Mouse (Mus musculus): ENCODE measurements at regions not wholly inside any gene's neighbourhood (a gene's known extent, or its start where the extent isn't known, plus 50 kb on each side); places are given as distances from the start of the nearest gene placed in this dataset.
"Not testable (repeated sequence)": the region's sequence is repeated elsewhere in the genome, so short reads cannot be mapped to it uniquely, and the experiment has no call there.

- ATAC-seq (ENCODE audit: insufficient read depth) (no peak), DNase-seq (no peak)
- Histone ChIP-seq H3K9me3 (ENCODE audit: low read depth, low read length) (no peaks in the 10 kb centered on the region), H3K27ac (ENCODE audit: low read depth) (no peak overlapping the region), H3K4me3 (ENCODE audit: low read depth, low read length) (no peak overlapping the region), H3K27me3 (ENCODE audit: insufficient read depth, low read length) (no peaks in the 10 kb centered on the region), H3K4me2 (no peak overlapping the region), H3K9ac (no peak overlapping the region), H3K4me1 (ENCODE audit: insufficient read depth) (no peaks in the 10 kb centered on the region), H3K36me3 (ENCODE audit: insufficient read depth) (no peaks in the 10 kb centered on the region)
- WGBS: 85% methylated on average over 8 of the region's 8 CpGs
- no peak for TF ChIP-seq CTCF (IDR thresholded peaks at IDR 0.05; ENCODE audit: low read depth)
Measured at GRCm38 (mm10) chr9:83728428-83728827, 77.6 kb downstream of the Elovl4 start.

- Histone ChIP-seq H3K27me3 (ENCODE audit: insufficient read depth, low read length) (no peaks in the 10 kb centered on the region), H3K27ac (ENCODE audit: low read depth) (no peak overlapping the region), H3K4me2 (peak overlapping the region; percentile 69), H3K36me3 (ENCODE audit: insufficient read depth) (no peaks in the 10 kb centered on the region), H3K9me3 (ENCODE audit: low read depth, low read length) (no peaks in the 10 kb centered on the region), H3K9ac (peak overlapping the region; percentile 26; the same call in 1 of the 2 replicates), H3K4me3 (ENCODE audit: low read depth, low read length) (peak overlapping the region; percentile 32), H3K4me1 (ENCODE audit: insufficient read depth) (no peaks in the 10 kb centered on the region)
- DNase-seq (peak; percentile 91), ATAC-seq (ENCODE audit: insufficient read depth) (peak; percentile 87)
- 11% methylated on average over 14 of the region's 14 CpGs for WGBS
- peak; percentile 90 for TF ChIP-seq CTCF (IDR thresholded peaks at IDR 0.05; ENCODE audit: low read depth)
Measured at GRCm38 (mm10) chr9:83727462-83728189, 78.5 kb downstream of the Elovl4 start.

- H3K4me1 ChIP-seq (ENCODE audit: insufficient read depth): no peaks in the 10 kb centered on the region
- no peak for ATAC-seq (ENCODE audit: insufficient read depth)
- no peaks in the 10 kb centered on the region for H3K27me3 ChIP-seq (ENCODE audit: insufficient read depth, low read length)
- no peaks in the 10 kb centered on the region for H3K36me3 ChIP-seq (ENCODE audit: insufficient read depth)
- no peak overlapping the region for H3K27ac ChIP-seq (ENCODE audit: low read depth)
- H3K4me2 ChIP-seq: peak overlapping the region; percentile 69
- H3K9me3 ChIP-seq (ENCODE audit: low read depth, low read length): no peaks in the 10 kb centered on the region
- H3K9ac ChIP-seq: peak overlapping the region; percentile 26; the same call in 1 of the 2 replicates
- TF ChIP-seq CTCF (IDR thresholded peaks at IDR 0.05; ENCODE audit: low read depth): no peak
- WGBS: 42% methylated on average over 16 of the region's 16 CpGs
- H3K4me3 ChIP-seq (ENCODE audit: low read depth, low read length): peak overlapping the region; percentile 32
- DNase-seq: no peak
Measured at GRCm38 (mm10) chr9:83726979-83727378, 79.1 kb downstream of the Elovl4 start.

- Histone ChIP-seq H3K4me3 (ENCODE audit: low read depth, low read length) (no peak overlapping the region), H3K36me3 (ENCODE audit: insufficient read depth) (no peaks in the 10 kb centered on the region), H3K4me1 (ENCODE audit: insufficient read depth) (no peaks in the 10 kb centered on the region), H3K27me3 (ENCODE audit: insufficient read depth, low read length) (no peaks in the 10 kb centered on the region), H3K27ac (ENCODE audit: low read depth) (no peak overlapping the region), H3K9ac (no peak overlapping the region), H3K4me2 (no peak overlapping the region), H3K9me3 (ENCODE audit: low read depth, low read length) (no peaks in the 10 kb centered on the region)
- ATAC-seq (ENCODE audit: insufficient read depth) (no peak), DNase-seq (peak; percentile 82)
- peak; percentile 25; the same call in 1 of the 2 replicates for TF ChIP-seq CTCF (IDR thresholded peaks at IDR 0.05; ENCODE audit: low read depth)
- 46% methylated on average over 9 of the region's 9 CpGs for WGBS
Measured at GRCm38 (mm10) chr9:83726105-83726504, 80.0 kb downstream of the Elovl4 start.

- no peak overlapping the region for H3K4me3 ChIP-seq (ENCODE audit: low read depth, low read length)
- WGBS: 30% methylated on average over 8 of the region's 8 CpGs
- no peaks in the 10 kb centered on the region for H3K27me3 ChIP-seq (ENCODE audit: insufficient read depth, low read length)
- H3K9me3 ChIP-seq (ENCODE audit: low read depth, low read length): no peaks in the 10 kb centered on the region
- ATAC-seq (ENCODE audit: insufficient read depth) (peak; percentile 38; the same call in 1 of the 2 replicates), DNase-seq (peak; percentile 45)
- no peak overlapping the region for H3K27ac ChIP-seq (ENCODE audit: low read depth)
- H3K9ac ChIP-seq: no peak overlapping the region
- H3K36me3 ChIP-seq (ENCODE audit: insufficient read depth): no peaks in the 10 kb centered on the region
- no peak for TF ChIP-seq CTCF (IDR thresholded peaks at IDR 0.05; ENCODE audit: low read depth)
- H3K4me2 ChIP-seq: peak overlapping the region; percentile 33
- H3K4me1 ChIP-seq (ENCODE audit: insufficient read depth): no peaks in the 10 kb centered on the region
Measured at GRCm38 (mm10) chr9:83725545-83725944, 80.5 kb downstream of the Elovl4 start.

GRCm38 (mm10) chr9:83720982-83721381, 85.1 kb downstream of the Elovl4 start:
- H3K36me3 ChIP-seq (ENCODE audit: insufficient read depth): no peaks in the 10 kb centered on the region
- no peaks in the 10 kb centered on the region for H3K27me3 ChIP-seq (ENCODE audit: insufficient read depth, low read length)
- no peak for TF ChIP-seq CTCF (IDR thresholded peaks at IDR 0.05; ENCODE audit: low read depth)
- H3K9ac ChIP-seq: no peak overlapping the region
- no peak overlapping the region for H3K4me3 ChIP-seq (ENCODE audit: low read depth, low read length)
- 0 out of 2 replicates have a peak, but pooled peaks cover 3% of the 10 kb centered on the region for H3K4me1 ChIP-seq (ENCODE audit: insufficient read depth)
- H3K4me2 ChIP-seq: no peak overlapping the region
- WGBS: 51% methylated on average over 2 of the region's 2 CpGs
- no peak for DNase-seq
- H3K9me3 ChIP-seq (ENCODE audit: low read depth, low read length): no peaks in the 10 kb centered on the region
- H3K27ac ChIP-seq (ENCODE audit: low read depth): no peak overlapping the region
- no peak for ATAC-seq (ENCODE audit: insufficient read depth)

- DNase-seq: no peak
- no peak for TF ChIP-seq CTCF (IDR thresholded peaks at IDR 0.05; ENCODE audit: low read depth)
- Histone ChIP-seq H3K27me3 (ENCODE audit: insufficient read depth, low read length) (no peaks in the 10 kb centered on the region), H3K4me1 (ENCODE audit: insufficient read depth) (0 out of 2 replicates have a peak, but pooled peaks cover 3% of the 10 kb centered on the region), H3K36me3 (ENCODE audit: insufficient read depth) (no peaks in the 10 kb centered on the region), H3K9me3 (ENCODE audit: low read depth, low read length) (no peaks in the 10 kb centered on the region), H3K27ac (ENCODE audit: low read depth) (no peak overlapping the region), H3K4me3 (ENCODE audit: low read depth, low read length) (no peak overlapping the region), H3K4me2 (no peak overlapping the region), H3K9ac (no peak overlapping the region)
- ATAC-seq (ENCODE audit: insufficient read depth): no peak
- 31% methylated on average over 4 of the region's 4 CpGs for WGBS
Measured at GRCm38 (mm10) chr9:83719811-83720210, 86.3 kb downstream of the Elovl4 start.

GRCm38 (mm10) chr9:83718084-83718483, 88.0 kb downstream of the Elovl4 start:
- DNase-seq; H3K27ac ChIP-seq (ENCODE audit: low read depth); H3K4me3 ChIP-seq (ENCODE audit: low read depth, low read length); H3K36me3 ChIP-seq (ENCODE audit: insufficient read depth); H3K9ac ChIP-seq; H3K4me1 ChIP-seq (ENCODE audit: insufficient read depth); H3K27me3 ChIP-seq (ENCODE audit: insufficient read depth, low read length); H3K4me2 ChIP-seq; H3K9me3 ChIP-seq (ENCODE audit: low read depth, low read length); ATAC-seq (ENCODE audit: insufficient read depth): not testable (repeated sequence)
- 85% methylated on average over 2 of the region's 2 CpGs for WGBS
